Mouse (Mus musculus) midbrain, embryonic 14.5 days (tissue): ENCODE measurements at regions not wholly inside any gene's neighbourhood (a gene's known extent, or its start where the extent isn't known, plus 50 kb on each side); places are given as distances from the start of the nearest gene placed in this dataset.
A peak's percentile ranks its signal among the peaks of the same experiment; 100 is the strongest.

Source experiments
- ATAC-seq: fragments of 200-750 bp; cut with Nextera tagmentation; 2 replicates; pipeline ENCODE4 v1.8.0; 2017; ENCODE audit warnings: moderate number of reproducible peaks, moderate library complexity; ENCODE audit not compliant: low FRiP score, low TSS enrichment
- DNase-seq: peaks from one replicate; pipeline ENCODE4 v3.0.0-alpha.2; 2015
- H3K27ac ChIP-seq: fragments of 300-500 bp; sonication (generic); replicated peaks from 2 replicates; pipeline ENCODE4 v1.5.1; 2014; ENCODE audit warnings: mild to moderate bottlenecking, low read depth, low read length, moderate library complexity
- H3K27me3 ChIP-seq: fragments of 300-500 bp; sonication (generic); 2 replicates; pipeline ENCODE4 v1.6.1; 2014; ENCODE audit warnings: low read length, control low read depth, mixed read lengths; ENCODE audit not compliant: control insufficient read depth, insufficient read depth
- H3K36me3 ChIP-seq: fragments of 300-500 bp; sonication (generic); 2 replicates; pipeline ENCODE4 v1.6.1; 2014; ENCODE audit warnings: low read length, control low read depth; ENCODE audit not compliant: control insufficient read depth, insufficient read depth
- H3K4me1 ChIP-seq: fragments of 300-500 bp; sonication (generic); 2 replicates; pipeline ENCODE4 v1.6.1; 2014; ENCODE audit warnings: mild to moderate bottlenecking, antibody characterized with exemption, low read length, control low read depth; ENCODE audit not compliant: control insufficient read depth, insufficient read depth
- H3K4me2 ChIP-seq: fragments of 300-500 bp; sonication (generic); 2 replicates; pipeline ENCODE4 v1.6.1; 2014; ENCODE audit warnings: mild to moderate bottlenecking, low read length, moderate library complexity
- H3K4me3 ChIP-seq: fragments of 300-500 bp; sonication (generic); replicated peaks from 2 replicates; pipeline ENCODE4 v1.5.1; 2014; ENCODE audit warnings: low read depth, low read length
- H3K9ac ChIP-seq: fragments of 300-500 bp; sonication (generic); replicated peaks from 2 replicates; pipeline ENCODE4 v1.6.1; 2014; ENCODE audit warnings: mild to moderate bottlenecking, low read length, moderate library complexity
- H3K9me3 ChIP-seq: fragments of 300-500 bp; sonication (generic); 2 replicates; pipeline ENCODE4 v1.6.1; 2016; ENCODE audit warnings: low read length, control low read depth, mixed read lengths; ENCODE audit not compliant: control insufficient read depth
- WGBS: fragments of 180-500 bp; shearing (Covaris S2); extraction: QIAGEN DNeasy Blood & Tissue Kit; methylation state at CpG from one replicate; pipeline ENCODE4 v1.1.7; 2014; 5-methylcytosine and 5-hydroxymethylcytosine counted together

GRCm38 (mm10) chr5:18502831-18503230 is 142.7 kb upstream of the Gnai1 start:
- ATAC-seq (no peak), DNase-seq (peak; percentile 6)
- Histone ChIP-seq H3K4me3 (no peak overlapping the region), H3K4me2 (no peak overlapping the region), H3K27ac (no peak overlapping the region), H3K36me3 (no peaks in the 10 kb centered on the region), H3K9ac (no peak overlapping the region), H3K27me3 (no peaks in the 10 kb centered on the region), H3K9me3 (no peaks in the 10 kb centered on the region), H3K4me1 (no peaks in the 10 kb centered on the region)
- WGBS, result 34% methylated on average over 12 of the region's 12 CpGs

- H3K9ac ChIP-seq, result no peak overlapping the region
- no peak for DNase-seq
- no peaks in the 10 kb centered on the region for H3K36me3 ChIP-seq
Observed at GRCm38 (mm10) chr5:18494305-18494704, 134.2 kb upstream of the Gnai1 start.

GRCm38 (mm10) chr5:18489709-18490108 is 129.6 kb upstream of the Gnai1 start:
- H3K36me3 ChIP-seq, result no peaks in the 10 kb centered on the region
- H3K4me2 ChIP-seq, result no peak overlapping the region
- ATAC-seq (no peak), DNase-seq (no peak)
- H3K27me3 ChIP-seq, result no peaks in the 10 kb centered on the region
- no peak overlapping the region for H3K9ac ChIP-seq
- H3K4me3 ChIP-seq, result no peak overlapping the region
- no peaks in the 10 kb centered on the region for H3K9me3 ChIP-seq
- WGBS, result 92% methylated on average over 3 of the region's 3 CpGs
- H3K27ac ChIP-seq, result no peak overlapping the region
- no peaks in the 10 kb centered on the region for H3K4me1 ChIP-seq

More at GRCm38 (mm10) chr5:18494305-18494704, 134.2 kb upstream of the Gnai1 start:
- no peak for ATAC-seq
- no peak overlapping the region for H3K4me3 ChIP-seq
- H3K27me3 ChIP-seq, result no peaks in the 10 kb centered on the region
- H3K4me2 ChIP-seq, result no peak overlapping the region
- no peak overlapping the region for H3K27ac ChIP-seq
- no peaks in the 10 kb centered on the region for H3K4me1 ChIP-seq
- no peaks in the 10 kb centered on the region for H3K9me3 ChIP-seq
- 88% methylated on average over 4 of the region's 4 CpGs for WGBS

DNA sequence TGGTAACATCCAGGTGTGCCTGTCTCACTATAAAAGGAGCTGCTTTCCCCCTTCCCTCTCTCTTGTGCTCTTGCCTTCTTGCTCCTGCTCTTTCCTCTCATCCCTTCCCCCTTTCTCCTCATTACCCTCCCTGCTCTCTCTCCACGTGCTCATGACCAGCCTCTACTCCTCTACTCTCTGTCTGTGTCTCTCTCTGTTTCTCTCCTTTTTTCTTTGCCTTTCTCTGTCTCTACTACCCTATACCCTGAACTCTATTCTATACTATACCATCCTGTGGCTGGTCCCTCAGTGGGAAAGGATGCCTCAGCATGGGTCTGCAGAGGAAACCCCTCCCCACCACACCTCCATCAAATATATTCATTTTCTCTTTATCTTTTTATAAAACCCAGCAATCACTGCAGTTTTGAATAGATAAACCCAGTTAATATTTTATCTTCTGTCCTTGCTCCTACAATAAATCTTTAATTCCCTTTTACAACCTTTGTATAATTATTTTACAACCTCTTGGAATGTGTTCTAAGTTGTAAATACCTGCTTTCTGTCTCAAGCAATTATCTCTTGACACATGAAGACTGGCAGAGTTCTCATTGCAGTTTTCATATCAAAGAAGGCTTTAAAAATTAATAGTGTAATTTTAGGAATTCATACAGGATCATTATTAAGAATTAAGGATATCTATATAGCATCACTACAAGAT is 127.1 kb upstream of the Gnai1 start:
- no peak overlapping the region for H3K4me3 ChIP-seq

GRCm38 (mm10) chr5:18484376-18484775 is 124.2 kb upstream of the Gnai1 start:
- Histone ChIP-seq H3K27ac (no peak overlapping the region), H3K27me3 (no peaks in the 10 kb centered on the region), H3K4me1 (no peaks in the 10 kb centered on the region), H3K36me3 (no peaks in the 10 kb centered on the region), H3K9ac (no peak overlapping the region), H3K9me3 (no peaks in the 10 kb centered on the region), H3K4me3 (no peak overlapping the region), H3K4me2 (no peak overlapping the region)
- no peak for ATAC-seq
- DNase-seq, result no peak

More for the DNA sequence above, 127.1 kb upstream of the Gnai1 start:
- H3K9me3 ChIP-seq, result no peaks in the 10 kb centered on the region
- DNase-seq, result no peak
- no peaks in the 10 kb centered on the region for H3K27me3 ChIP-seq
- H3K36me3 ChIP-seq, result no peaks in the 10 kb centered on the region
- ATAC-seq, result no peak
- no peak overlapping the region for H3K27ac ChIP-seq
- H3K4me2 ChIP-seq, result no peak overlapping the region
- no peaks in the 10 kb centered on the region for H3K4me1 ChIP-seq
- WGBS, result 25% methylated on average over 1 of the region's 1 CpGs
- no peak overlapping the region for H3K9ac ChIP-seq

DNA sequence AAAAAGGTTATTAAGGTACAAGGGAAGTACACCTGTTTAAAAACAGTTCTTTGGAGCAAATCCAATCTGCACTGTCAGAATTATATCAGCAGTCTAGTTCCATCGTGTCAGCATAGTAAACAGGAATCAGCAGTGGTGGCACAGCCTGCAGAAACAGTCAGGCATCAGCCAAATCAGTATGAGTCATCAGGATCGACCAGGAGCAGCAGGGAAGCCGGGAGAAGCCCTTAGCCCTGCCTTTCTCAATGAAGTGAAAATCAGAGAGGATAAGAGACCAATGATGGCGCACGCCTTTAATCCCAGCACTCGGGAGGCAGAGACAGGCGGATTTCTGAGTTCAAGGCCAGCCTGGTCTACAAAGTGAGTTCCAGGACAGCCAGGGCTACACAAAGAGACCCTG is 118.3 kb upstream of the Gnai1 start:
- Histone ChIP-seq H3K9ac (no peak overlapping the region), H3K4me2 (no peak overlapping the region), H3K27ac (no peak overlapping the region), H3K4me3 (no peak overlapping the region), H3K36me3 (no peaks in the 10 kb centered on the region), H3K4me1 (no peaks in the 10 kb centered on the region), H3K27me3 (no peaks in the 10 kb centered on the region), H3K9me3 (no peaks in the 10 kb centered on the region)
- no peak for ATAC-seq
- 86% methylated on average over 7 of the region's 7 CpGs for WGBS
- no peak for DNase-seq

DNA sequence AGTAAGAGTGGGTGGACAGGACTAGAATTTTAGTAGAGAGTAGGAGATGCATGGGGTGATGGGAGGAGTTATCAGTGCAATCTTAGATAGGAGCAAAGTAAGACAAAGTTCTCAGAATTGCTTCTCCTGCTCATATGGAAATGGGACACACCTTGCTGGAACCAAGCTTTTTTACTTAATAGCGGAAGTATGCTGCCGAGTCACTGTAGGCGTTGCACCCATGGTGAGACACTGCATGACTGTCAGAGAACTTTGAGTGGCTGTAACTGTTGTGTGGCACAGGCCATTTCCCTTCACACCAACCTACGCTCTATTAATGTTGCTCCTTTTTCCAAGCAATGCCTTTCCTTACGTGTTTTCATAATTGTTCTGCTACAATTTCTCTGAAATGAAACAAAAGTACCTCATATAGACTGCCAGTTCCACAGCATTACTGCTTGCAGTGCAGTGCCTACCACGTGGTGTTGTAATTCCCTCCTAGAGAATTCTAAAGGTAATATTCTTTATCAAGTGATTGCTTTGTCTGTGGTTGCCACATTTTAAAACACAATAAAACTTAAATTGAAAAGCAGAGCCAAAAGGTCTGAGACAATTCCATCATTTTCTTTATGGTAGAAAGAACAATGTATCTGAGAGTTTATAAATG is 117.3 kb upstream of the Gnai1 start:
- Histone ChIP-seq H3K36me3 (no peaks in the 10 kb centered on the region), H3K27ac (no peak overlapping the region), H3K4me2 (no peak overlapping the region), H3K4me3 (no peak overlapping the region), H3K9ac (no peak overlapping the region), H3K27me3 (no peaks in the 10 kb centered on the region), H3K9me3 (no peaks in the 10 kb centered on the region), H3K4me1 (no peaks in the 10 kb centered on the region)
- no peak for ATAC-seq
- WGBS, result 92% methylated on average over 6 of the region's 6 CpGs
- DNase-seq, result no peak

DNA sequence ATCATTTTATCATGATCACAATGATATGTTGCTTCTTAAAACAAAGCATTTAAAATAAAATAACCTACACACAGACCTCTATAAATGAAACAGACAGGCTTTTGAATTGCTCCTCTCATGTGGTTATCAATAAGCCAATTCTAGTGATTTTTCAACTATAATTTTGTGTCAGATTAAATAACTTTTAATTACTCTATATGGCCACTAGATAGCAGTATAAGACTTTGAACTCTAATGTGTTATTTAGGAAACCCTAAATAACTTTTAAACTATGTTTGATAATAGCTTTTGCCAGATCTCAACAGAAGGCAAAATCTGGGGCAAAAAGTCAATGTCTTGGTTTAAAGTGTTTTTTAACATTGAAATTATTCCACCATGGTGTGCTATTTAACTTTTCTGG is 112.0 kb upstream of the Gnai1 start:
- H3K27me3 ChIP-seq, result no peaks in the 10 kb centered on the region
- H3K36me3 ChIP-seq, result no peaks in the 10 kb centered on the region
- H3K9me3 ChIP-seq, result no peaks in the 10 kb centered on the region
- H3K4me2 ChIP-seq, result no peak overlapping the region
- ATAC-seq, result no peak
- H3K9ac ChIP-seq, result no peak overlapping the region
- H3K4me1 ChIP-seq, result no peaks in the 10 kb centered on the region
- no peak overlapping the region for H3K27ac ChIP-seq
- H3K4me3 ChIP-seq, result no peak overlapping the region
- peak; percentile 66 for DNase-seq

- ATAC-seq (no peak), DNase-seq (no peak)
- Histone ChIP-seq H3K27me3 (no peaks in the 10 kb centered on the region), H3K36me3 (no peaks in the 10 kb centered on the region), H3K27ac (no peak overlapping the region), H3K9me3 (no peaks in the 10 kb centered on the region), H3K4me1 (no peaks in the 10 kb centered on the region), H3K4me2 (no peak overlapping the region), H3K9ac (no peak overlapping the region), H3K4me3 (no peak overlapping the region)
- WGBS, result 86% methylated on average over 1 of the region's 1 CpGs
Observed at GRCm38 (mm10) chr5:18457771-18458170, 97.6 kb upstream of the Gnai1 start.
